Mouse (Mus musculus): ENCODE measurements around the gene Ascl1. TPM values are rescaled to one million over a fixed set of nuclear protein-coding genes. Genes with fewer than 3 reads are reported as not detected.
A peak's percentile ranks its signal among the peaks of the same experiment; 100 is the strongest.

Gene Ascl1
- polyA plus RNA-seq, 1 experiment: not detected

DNA sequence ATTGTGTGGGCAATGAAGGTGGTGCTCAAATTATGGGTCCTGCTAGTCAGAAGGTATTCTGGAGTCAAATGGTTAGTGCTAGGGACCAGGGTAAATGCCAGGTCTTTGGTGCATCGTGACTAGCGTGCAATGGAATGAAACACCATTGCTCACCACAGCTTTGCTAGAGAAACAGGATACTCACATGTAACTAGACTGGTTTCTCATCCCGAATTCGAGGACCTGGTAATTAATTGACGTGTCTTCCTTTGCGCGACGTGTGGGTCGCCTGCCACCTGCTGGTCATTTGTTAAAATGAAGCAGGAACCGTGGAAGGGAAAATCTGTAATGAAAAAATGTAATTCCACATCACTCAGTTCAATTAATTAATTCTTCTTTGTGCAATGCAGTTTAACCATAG is 10.5 kb upstream of the Ascl1 start:
- H3K4me3 ChIP-seq (ENCODE audit: control insufficient read depth, low read depth, low read length): no peak overlapping the region
- no peak overlapping the region for H3K27ac ChIP-seq (ENCODE audit: control insufficient read depth, insufficient read depth, low read depth, low read length)
- no peaks in the 10 kb centered on the region for H3K36me3 ChIP-seq (ENCODE audit: control insufficient read depth, insufficient read depth, low read length)
- no peaks in the 10 kb centered on the region for H3K27me3 ChIP-seq (ENCODE audit: control insufficient read depth, insufficient read depth, low read length)
- H3K4me1 ChIP-seq (ENCODE audit: control insufficient read depth, insufficient read depth, low read length): no peaks in the 10 kb centered on the region
- TF ChIP-seq POLR2A (IDR thresholded peaks at IDR 0.05; ENCODE audit: control insufficient read depth, low read depth, low read length): no peak
- TF ChIP-seq CTCF (IDR thresholded peaks at IDR 0.05; ENCODE audit: control insufficient read depth, insufficient read depth, insufficient replicate concordance, low read depth, low read length): peak; percentile 30; the same call in 1 of the 2 replicates

DNA sequence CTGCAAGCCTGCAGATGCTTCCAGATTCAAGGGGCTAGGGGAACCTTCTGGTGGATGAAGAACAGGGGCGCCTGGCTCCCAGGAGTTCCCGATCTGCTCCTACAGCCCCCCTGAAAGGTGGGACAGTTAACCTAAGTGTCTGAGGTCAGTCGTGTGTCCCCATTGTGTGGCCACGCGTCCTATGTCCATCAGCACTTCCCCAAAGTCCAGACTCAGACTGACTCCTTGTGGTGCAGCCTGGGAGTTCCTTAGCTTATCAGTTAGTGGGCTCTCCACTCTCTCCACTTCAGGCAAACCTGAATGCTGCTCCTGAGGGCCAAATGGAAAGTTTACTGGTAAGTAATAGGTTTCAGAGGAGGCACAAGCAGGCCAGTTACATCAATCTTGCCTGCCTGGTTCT is 8.8 kb upstream of the Ascl1 start:
- no peak overlapping the region for H3K27ac ChIP-seq (ENCODE audit: control insufficient read depth, insufficient read depth, low read depth, low read length)
- no peak for TF ChIP-seq POLR2A (IDR thresholded peaks at IDR 0.05; ENCODE audit: control insufficient read depth, low read depth, low read length)
- no peak for TF ChIP-seq CTCF (IDR thresholded peaks at IDR 0.05; ENCODE audit: control insufficient read depth, insufficient read depth, insufficient replicate concordance, low read depth, low read length)
- no peaks in the 10 kb centered on the region for H3K36me3 ChIP-seq (ENCODE audit: control insufficient read depth, insufficient read depth, low read length)
- no peak overlapping the region for H3K4me3 ChIP-seq (ENCODE audit: control insufficient read depth, low read depth, low read length)
- no peaks in the 10 kb centered on the region for H3K4me1 ChIP-seq (ENCODE audit: control insufficient read depth, insufficient read depth, low read length)
- no peaks in the 10 kb centered on the region for H3K27me3 ChIP-seq (ENCODE audit: control insufficient read depth, insufficient read depth, low read length)

DNA sequence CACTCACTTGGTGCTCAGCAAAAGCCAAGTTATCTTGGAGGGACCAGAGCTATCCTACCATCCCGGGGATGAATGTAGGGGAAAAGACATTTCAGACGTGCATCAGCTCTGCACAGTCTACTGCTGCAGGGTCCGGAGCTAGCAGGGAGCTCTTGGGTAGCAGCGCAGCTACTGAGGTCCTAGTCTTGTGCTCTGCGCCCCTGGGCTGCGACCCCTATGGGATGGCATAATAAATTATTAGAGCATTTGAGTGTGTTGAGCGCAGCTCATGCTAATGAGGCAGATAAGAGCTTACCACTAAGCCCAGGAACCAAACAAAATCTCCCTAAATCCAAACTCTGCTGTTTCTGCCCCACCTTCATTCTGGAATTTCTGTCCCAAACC is 8.2 kb upstream of the Ascl1 start:
- TF ChIP-seq CTCF (IDR thresholded peaks at IDR 0.05; ENCODE audit: control insufficient read depth, insufficient read depth, insufficient replicate concordance, low read depth, low read length) (no peak), POLR2A (IDR thresholded peaks at IDR 0.05; ENCODE audit: control insufficient read depth, low read depth, low read length) (no peak)
- Histone ChIP-seq H3K4me1 (ENCODE audit: control insufficient read depth, insufficient read depth, low read length) (no peaks in the 10 kb centered on the region), H3K27me3 (ENCODE audit: control insufficient read depth, insufficient read depth, low read length) (no peaks in the 10 kb centered on the region), H3K4me3 (ENCODE audit: control insufficient read depth, low read depth, low read length) (no peak overlapping the region), H3K27ac (ENCODE audit: control insufficient read depth, insufficient read depth, low read depth, low read length) (no peak overlapping the region), H3K36me3 (ENCODE audit: control insufficient read depth, insufficient read depth, low read length) (no peaks in the 10 kb centered on the region)

DNA sequence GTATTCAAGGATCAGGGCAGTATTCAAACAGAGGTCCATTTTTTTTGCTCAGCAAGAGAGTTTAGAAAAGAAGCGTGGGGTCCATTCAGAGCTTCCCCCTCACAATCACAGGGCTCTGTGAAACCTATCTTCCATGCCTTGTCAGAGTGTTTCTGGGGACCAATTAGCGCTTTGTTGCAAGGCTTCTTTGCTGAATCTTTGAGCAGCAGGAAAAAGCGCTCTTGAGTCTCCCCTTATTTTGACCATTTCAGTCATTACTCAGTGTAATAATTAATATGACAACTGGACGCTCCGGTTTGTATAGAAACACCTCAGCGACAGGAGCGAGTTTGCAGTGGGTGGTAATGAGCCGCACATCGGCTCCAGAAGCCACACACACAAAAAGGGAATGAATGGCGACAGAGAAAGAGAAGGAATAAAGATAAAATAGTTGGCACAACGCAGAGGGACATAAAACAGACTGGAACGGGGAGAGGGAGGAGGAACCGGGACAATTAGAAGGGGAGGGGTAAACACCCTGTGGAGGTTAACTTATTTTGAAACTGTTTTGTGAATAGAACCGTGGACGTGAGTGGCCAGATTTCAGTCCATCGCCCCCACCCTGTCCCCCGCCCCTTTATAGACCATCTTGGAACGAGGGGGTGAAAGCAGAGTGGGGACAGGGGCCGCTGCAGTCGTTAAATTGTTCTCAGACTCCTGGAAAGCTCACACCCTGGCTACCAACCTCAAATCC is 7.6 kb upstream of the Ascl1 start:
- Histone ChIP-seq H3K4me3 (ENCODE audit: control insufficient read depth, low read depth, low read length) (no peak overlapping the region), H3K4me1 (ENCODE audit: control insufficient read depth, insufficient read depth, low read length) (no peaks in the 10 kb centered on the region), H3K36me3 (ENCODE audit: control insufficient read depth, insufficient read depth, low read length) (no peaks in the 10 kb centered on the region), H3K27ac (ENCODE audit: control insufficient read depth, insufficient read depth, low read depth, low read length) (no peak overlapping the region), H3K27me3 (ENCODE audit: control insufficient read depth, insufficient read depth, low read length) (no peaks in the 10 kb centered on the region)
- no peak for TF ChIP-seq CTCF (IDR thresholded peaks at IDR 0.05; ENCODE audit: control insufficient read depth, insufficient read depth, insufficient replicate concordance, low read depth, low read length)
- no peak for TF ChIP-seq POLR2A (IDR thresholded peaks at IDR 0.05; ENCODE audit: control insufficient read depth, low read depth, low read length)

DNA sequence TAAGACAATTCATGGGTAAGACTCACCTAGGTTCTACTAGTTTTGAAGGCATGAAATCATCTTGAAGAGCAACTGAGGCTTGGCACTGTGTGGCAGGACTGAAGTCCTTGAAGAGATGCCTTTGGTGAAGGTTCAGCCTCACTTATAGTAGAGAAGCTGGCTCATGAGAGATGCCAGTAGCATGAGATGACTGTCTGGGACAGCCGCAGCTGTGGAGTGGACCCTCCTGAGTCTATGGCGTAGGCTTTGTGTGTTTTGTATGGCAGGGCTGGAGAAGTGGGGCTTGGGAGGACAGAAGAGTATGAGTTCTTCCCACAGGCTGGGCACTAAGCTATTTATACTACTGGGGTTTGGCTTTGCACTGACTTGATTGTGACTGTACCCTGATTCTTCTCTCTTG is 3.6 kb upstream of the Ascl1 start:
- no peaks in the 10 kb centered on the region for H3K36me3 ChIP-seq (ENCODE audit: control insufficient read depth, insufficient read depth, low read length)
- H3K27ac ChIP-seq (ENCODE audit: control insufficient read depth, insufficient read depth, low read depth, low read length): no peak overlapping the region
- peaks cover 7% of the 10 kb centered on the region; the same call in 1 of the 2 replicates for H3K4me1 ChIP-seq (ENCODE audit: control insufficient read depth, insufficient read depth, low read length)
- H3K27me3 ChIP-seq (ENCODE audit: control insufficient read depth, insufficient read depth, low read length): no peaks in the 10 kb centered on the region
- H3K4me3 ChIP-seq (ENCODE audit: control insufficient read depth, low read depth, low read length): no peak overlapping the region
- TF ChIP-seq POLR2A (IDR thresholded peaks at IDR 0.05; ENCODE audit: control insufficient read depth, low read depth, low read length): no peak
- TF ChIP-seq CTCF (IDR thresholded peaks at IDR 0.05; ENCODE audit: control insufficient read depth, insufficient read depth, insufficient replicate concordance, low read depth, low read length): no peak

DNA sequence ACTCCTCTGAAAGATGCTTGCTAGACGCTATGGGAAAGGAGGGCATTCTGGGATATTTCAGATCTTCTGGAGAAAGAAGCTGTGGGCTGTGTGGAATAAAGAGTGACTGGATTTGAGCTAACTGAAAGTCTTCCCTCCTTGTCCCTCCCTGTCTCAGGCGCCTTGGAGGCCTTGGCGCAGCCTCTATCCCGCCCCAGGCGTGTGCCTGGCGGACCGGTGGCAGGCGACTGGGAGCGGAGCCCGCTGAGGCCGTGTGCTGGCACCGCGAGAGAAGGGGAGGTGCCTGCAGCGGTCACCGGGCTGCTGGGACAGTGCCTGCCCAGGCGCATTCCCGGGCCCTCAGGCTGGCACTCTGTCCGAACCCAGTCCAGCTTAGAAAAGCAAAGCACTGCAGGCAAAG is 1.1 kb upstream of the Ascl1 start:
- H3K36me3 ChIP-seq (ENCODE audit: control insufficient read depth, insufficient read depth, low read length): no peaks in the 10 kb centered on the region
- no peaks in the 10 kb centered on the region for H3K27me3 ChIP-seq (ENCODE audit: control insufficient read depth, insufficient read depth, low read length)
- H3K4me1 ChIP-seq (ENCODE audit: control insufficient read depth, insufficient read depth, low read length): peaks cover 7% of the 10 kb centered on the region; the same call in 1 of the 2 replicates
- no peak overlapping the region for H3K27ac ChIP-seq (ENCODE audit: control insufficient read depth, insufficient read depth, low read depth, low read length)
- TF ChIP-seq POLR2A (IDR thresholded peaks at IDR 0.05; ENCODE audit: control insufficient read depth, low read depth, low read length) (no peak), CTCF (IDR thresholded peaks at IDR 0.05; ENCODE audit: control insufficient read depth, insufficient read depth, insufficient replicate concordance, low read depth, low read length) (no peak)
- H3K4me3 ChIP-seq (ENCODE audit: control insufficient read depth, low read depth, low read length): no peak overlapping the region

DNA sequence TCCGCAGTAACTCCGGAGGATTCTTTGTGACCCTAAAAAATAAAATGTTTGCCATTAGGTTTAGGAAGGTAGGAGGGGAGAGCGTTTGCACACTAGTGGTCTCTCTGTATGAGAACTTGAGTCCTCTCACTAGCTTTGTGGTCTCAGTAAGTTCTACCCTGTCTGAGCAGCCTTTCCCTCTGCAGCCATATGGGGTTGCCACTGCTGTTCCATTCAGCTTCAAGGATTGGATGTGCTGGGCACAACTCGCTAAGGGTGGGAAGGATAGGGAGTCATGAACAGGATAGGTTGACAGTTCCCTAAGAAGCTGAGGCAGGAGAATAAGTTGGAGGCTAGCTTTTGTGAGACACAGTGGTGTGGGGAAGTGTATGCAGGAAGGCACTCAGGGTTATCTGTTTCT is 716 bp upstream of the Ascl1 start:
- Histone ChIP-seq H3K27ac (ENCODE audit: control insufficient read depth, insufficient read depth, low read depth, low read length) (no peak overlapping the region), H3K36me3 (ENCODE audit: control insufficient read depth, insufficient read depth, low read length) (no peaks in the 10 kb centered on the region), H3K27me3 (ENCODE audit: control insufficient read depth, insufficient read depth, low read length) (no peaks in the 10 kb centered on the region), H3K4me3 (ENCODE audit: control insufficient read depth, low read depth, low read length) (no peak overlapping the region), H3K4me1 (ENCODE audit: control insufficient read depth, insufficient read depth, low read length) (peaks cover 7% of the 10 kb centered on the region; the same call in 1 of the 2 replicates)
- TF ChIP-seq POLR2A (IDR thresholded peaks at IDR 0.05; ENCODE audit: control insufficient read depth, low read depth, low read length) (no peak), CTCF (IDR thresholded peaks at IDR 0.05; ENCODE audit: control insufficient read depth, insufficient read depth, insufficient replicate concordance, low read depth, low read length) (no peak)
